Mouse (Mus musculus): ENCODE measurements around the gene Ccng2. TPM values are rescaled to one million over a fixed set of nuclear protein-coding genes. Genes with fewer than 3 reads are reported as not detected.
A peak's percentile ranks its signal among the peaks of the same experiment; 100 is the strongest.

The Ccng2 gene
- polyA plus RNA-seq, 1 experiment from 2014 or later: 12.5 TPM

GRCm38 (mm10) chr5:93297311-93297710, 30.3 kb downstream of the Ccng2 start:
- no peak overlapping the region for H3K4me2 ChIP-seq (ENCODE audit: low read depth, low read length)
- H3K36me3 ChIP-seq (replicated peaks; ENCODE audit: insufficient read depth, low read length): no peaks in the 10 kb centered on the region
- no peak for TF ChIP-seq CTCF (IDR thresholded peaks at IDR 0.05; ENCODE audit: low read depth)
- TF ChIP-seq EP300 (IDR thresholded peaks at IDR 0.05; ENCODE audit: low read depth): no peak
- no peak overlapping the region for H3K4me3 ChIP-seq (ENCODE audit: low read depth, low read length)
- 0 out of 2 replicates have a peak, but pooled peaks cover 2% of the 10 kb centered on the region for H3K4me1 ChIP-seq (ENCODE audit: insufficient read depth)
- DNase-seq (no peak), ATAC-seq (no peak)
- H3K27ac ChIP-seq (ENCODE audit: low read depth): no peak overlapping the region
- H3K9ac ChIP-seq (replicated peaks): no peak overlapping the region
- no peaks in the 10 kb centered on the region; the same call in 1 of the 2 replicates for H3K9me3 ChIP-seq (ENCODE audit: low read length)
- 60% methylated on average over 3 of the region's 3 CpGs for WGBS (ENCODE audit: insufficient replicate concordance)
- H3K27me3 ChIP-seq (ENCODE audit: insufficient read depth, low read length): no peaks in the 10 kb centered on the region

- 59% methylated on average over 2 of the region's 2 CpGs for WGBS (ENCODE audit: insufficient replicate concordance)
- no peaks in the 10 kb centered on the region for H3K27me3 ChIP-seq (ENCODE audit: insufficient read depth, low read length)
- H3K4me3 ChIP-seq (ENCODE audit: low read depth, low read length): no peak overlapping the region
- H3K4me2 ChIP-seq (ENCODE audit: low read depth, low read length): no peak overlapping the region
- DNase-seq (no peak), ATAC-seq (no peak)
- H3K4me1 ChIP-seq (ENCODE audit: insufficient read depth): no peaks in the 10 kb centered on the region
- H3K27ac ChIP-seq (ENCODE audit: low read depth): no peak overlapping the region
- TF ChIP-seq CTCF (IDR thresholded peaks at IDR 0.05; ENCODE audit: low read depth) (no peak), EP300 (IDR thresholded peaks at IDR 0.05; ENCODE audit: low read depth) (no peak)
- no peak overlapping the region for H3K9ac ChIP-seq (replicated peaks)
- H3K9me3 ChIP-seq (ENCODE audit: low read length): no peaks in the 10 kb centered on the region; the same call in 1 of the 2 replicates
- no peaks in the 10 kb centered on the region for H3K36me3 ChIP-seq (replicated peaks; ENCODE audit: insufficient read depth, low read length)
Observed at GRCm38 (mm10) chr5:93305126-93305830, 38.2 kb downstream of the Ccng2 start.

- Histone ChIP-seq H3K36me3 (replicated peaks; ENCODE audit: insufficient read depth, low read length) (no peaks in the 10 kb centered on the region), H3K4me1 (ENCODE audit: insufficient read depth) (no peaks in the 10 kb centered on the region), H3K4me2 (ENCODE audit: low read depth, low read length) (no peak overlapping the region), H3K9ac (replicated peaks) (no peak overlapping the region), H3K27me3 (ENCODE audit: insufficient read depth, low read length) (no peaks in the 10 kb centered on the region), H3K4me3 (ENCODE audit: low read depth, low read length) (no peak overlapping the region), H3K9me3 (ENCODE audit: low read length) (no peaks in the 10 kb centered on the region), H3K27ac (ENCODE audit: low read depth) (no peak overlapping the region)
- no peak for ATAC-seq
- TF ChIP-seq CTCF (IDR thresholded peaks at IDR 0.05; ENCODE audit: low read depth) (no peak), EP300 (IDR thresholded peaks at IDR 0.05; ENCODE audit: low read depth) (no peak)
- WGBS (ENCODE audit: insufficient replicate concordance): 75% methylated on average over 2 of the region's 2 CpGs
- DNase-seq: no peak
Observed at GRCm38 (mm10) chr5:93308909-93309308, 41.9 kb downstream of the Ccng2 start.

GRCm38 (mm10) chr5:93323320-93324001, 56.4 kb downstream of the Ccng2 start:
- no peak for DNase-seq
- no peaks in the 10 kb centered on the region for H3K36me3 ChIP-seq (replicated peaks; ENCODE audit: insufficient read depth, low read length)

More at GRCm38 (mm10) chr5:93323320-93324001, 56.4 kb downstream of the Ccng2 start:
- no peak for ATAC-seq
- no peaks in the 10 kb centered on the region for H3K4me1 ChIP-seq (ENCODE audit: insufficient read depth)
- H3K9ac ChIP-seq (replicated peaks): no peak overlapping the region
- WGBS (ENCODE audit: insufficient replicate concordance): 35% methylated on average over 1 of the region's 1 CpGs
- TF ChIP-seq EP300 (IDR thresholded peaks at IDR 0.05; ENCODE audit: low read depth) (no peak), CTCF (IDR thresholded peaks at IDR 0.05; ENCODE audit: low read depth) (peak; percentile 68)
- no peak overlapping the region for H3K27ac ChIP-seq (ENCODE audit: low read depth)
- no peak overlapping the region for H3K4me2 ChIP-seq (ENCODE audit: low read depth, low read length)
- H3K4me3 ChIP-seq (ENCODE audit: low read depth, low read length): no peak overlapping the region
- no peaks in the 10 kb centered on the region for H3K27me3 ChIP-seq (ENCODE audit: insufficient read depth, low read length)
- no peaks in the 10 kb centered on the region for H3K9me3 ChIP-seq (ENCODE audit: low read length)

Other genes with a start within 250 kb of the Ccng2 start
- 1.8 and 3.9 TPM in 2 replicates for gene Sowahb, start 222.2 kb upstream of the Ccng2 start, polyA plus RNA-seq (2015; fragmentation: Nextera tagmentation; extraction: Ambion mirVana)
- gene Sept11, start 173.8 kb upstream of the Ccng2 start, polyA plus RNA-seq (2015; fragmentation: Nextera tagmentation; extraction: Ambion mirVana): 12.1 and 12.2 TPM in 2 replicates
- gene Ccni, start 60.8 kb upstream of the Ccng2 start, polyA plus RNA-seq (2015; fragmentation: Nextera tagmentation; extraction: Ambion mirVana): 41.2 and 41.9 TPM in 2 replicates
- 1.7 and 2.0 TPM in 2 replicates for gene 2010109A12Rik, start 60.7 kb upstream of the Ccng2 start, polyA plus RNA-seq (2015; fragmentation: Nextera tagmentation; extraction: Ambion mirVana)

All from liver, postnatal 0 days (tissue).